Mouse (Mus musculus) intestine, embryonic 16.5 days (tissue): Measurements from ENCODE around the gene Psmd4. TPM values are rescaled to one million over a fixed set of nuclear protein-coding genes. Genes with fewer than 3 reads are reported as not detected.

Experiments
- ATAC-seq: fragments of 200-750 bp; cut with Nextera tagmentation; 2 replicates; pipeline ENCODE4 v1.8.0; 2017; ENCODE audit warnings: moderate TSS enrichment, moderate library complexity
- H3K27ac ChIP-seq: fragments of 300-500 bp; sonication (generic); 2 replicates; pipeline ENCODE4 v1.5.1; 2014; ENCODE audit warnings: mild to moderate bottlenecking, low read length
- H3K27me3 ChIP-seq: fragments of 300-500 bp; sonication (generic); replicated peaks from 2 replicates; pipeline ENCODE4 v1.6.1; 2014; ENCODE audit warnings: low read length, control low read depth, mixed read lengths; ENCODE audit not compliant: control insufficient read depth, insufficient read depth
- H3K36me3 ChIP-seq: fragments of 300-500 bp; sonication (generic); 2 replicates; pipeline ENCODE4 v1.6.1; 2014; ENCODE audit warnings: low read length, control low read depth; ENCODE audit not compliant: control insufficient read depth, insufficient read depth
- H3K4me1 ChIP-seq: fragments of 300-500 bp; sonication (generic); 2 replicates; pipeline ENCODE4 v1.6.1; 2014; ENCODE audit warnings: low read length, control low read depth, mixed read lengths; ENCODE audit not compliant: control insufficient read depth, insufficient read depth
- H3K4me2 ChIP-seq: fragments of 300-500 bp; sonication (generic); 2 replicates; pipeline ENCODE4 v1.6.1; 2014; ENCODE audit warnings: low read depth, low read length, control low read depth
- H3K4me3 ChIP-seq: fragments of 300-500 bp; sonication (generic); 2 replicates; pipeline ENCODE4 v1.5.1; 2014; ENCODE audit warnings: mild to moderate bottlenecking, low read length
- H3K9ac ChIP-seq: fragments of 300-500 bp; sonication (generic); 2 replicates; pipeline ENCODE4 v1.6.1; 2014; ENCODE audit warnings: low read depth, low read length
- H3K9me3 ChIP-seq: fragments of 300-500 bp; sonication (generic); 2 replicates; pipeline ENCODE4 v1.6.1; 2016; ENCODE audit warnings: low read length, control low read depth; ENCODE audit not compliant: control insufficient read depth
- WGBS: fragments of 180-500 bp; shearing (Covaris S2); extraction: QIAGEN DNeasy Blood & Tissue Kit; methylation state at CpG from one replicate; pipeline ENCODE4 v1.1.7; 2014; 5-methylcytosine and 5-hydroxymethylcytosine counted together
- microRNA-seq: library from miRNA; unstranded; fragments of <30 nt; microRNA quantifications from one replicate; pipeline ENCODE4, GENCODE M21; 2016
- polyA plus RNA-seq: library from polyadenylated mRNA; unstranded; fragments of >200 nt; fragmentation: Nextera tagmentation; extraction: Ambion mirVana; gene quantifications from 2 replicates; pipeline ENCODE4 v1.2.1, GENCODE M21; 2015

Psmd4 gene
- polyA plus RNA-seq, 1 experiment from 2014 or later = 226 TPM

GRCm38 (mm10) chr3:95002569-95002968 lies 39.8 kb downstream of the Psmd4 start:
- Histone ChIP-seq H3K36me3 (peaks cover 37% of the 10 kb centered on the region), H3K27me3 (no peaks in the 10 kb centered on the region), H3K4me1 (no peaks in the 10 kb centered on the region), H3K9me3 (no peaks in the 10 kb centered on the region), H3K9ac (no peak overlapping the region), H3K4me3 (no peak overlapping the region), H3K4me2 (no peak overlapping the region), H3K27ac (no peak overlapping the region)
- no peak for ATAC-seq
- WGBS = 88% methylated on average over 4 of the region's 4 CpGs

- Histone ChIP-seq H3K27ac (no peak overlapping the region), H3K9me3 (no peaks in the 10 kb centered on the region), H3K36me3 (peaks cover 33% of the 10 kb centered on the region), H3K4me3 (no peak overlapping the region), H3K27me3 (no peaks in the 10 kb centered on the region), H3K4me2 (no peak overlapping the region), H3K9ac (no peak overlapping the region), H3K4me1 (no peaks in the 10 kb centered on the region)
- ATAC-seq = peak; percentile 54
- WGBS = 29% methylated on average over 2 of the region's 2 CpGs
These were observed 45.5 kb downstream of the Psmd4 start for GRCm38 (mm10) chr3:94996946-94997345.

- 0 out of 2 replicates have a peak overlapping the region, but pooled peaks have one; percentile 20 for H3K4me2 ChIP-seq
These were observed 53.2 kb downstream of the Psmd4 start for GRCm38 (mm10) chr3:94989159-94989761.

GRCm38 (mm10) chr3:94987578-94987977 lies 54.8 kb downstream of the Psmd4 start:
- Histone ChIP-seq H3K9me3 (no peaks in the 10 kb centered on the region), H3K9ac (0 out of 2 replicates have a peak overlapping the region, but pooled peaks have one; percentile 7), H3K4me1 (peaks cover 31% of the 10 kb centered on the region), H3K27ac (peak overlapping the region; percentile 55), H3K36me3 (peaks cover 3% of the 10 kb centered on the region; the same call in 1 of the 2 replicates), H3K4me2 (no peak overlapping the region), H3K4me3 (no peak overlapping the region), H3K27me3 (no peaks in the 10 kb centered on the region)
- peak; percentile 88 for ATAC-seq

More at GRCm38 (mm10) chr3:94989159-94989761, 53.2 kb downstream of the Psmd4 start:
- Histone ChIP-seq H3K4me3 (no peak overlapping the region), H3K36me3 (peaks cover 8% of the 10 kb centered on the region; the same call in 1 of the 2 replicates), H3K9me3 (no peaks in the 10 kb centered on the region), H3K9ac (0 out of 2 replicates have a peak overlapping the region, but pooled peaks have one; percentile 4), H3K27ac (peak overlapping the region; percentile 52), H3K27me3 (no peaks in the 10 kb centered on the region), H3K4me1 (peaks cover 31% of the 10 kb centered on the region)
- whole genome bisulfite sequencing = 27% methylated on average over 9 of the region's 9 CpGs
- peak; percentile 53 for ATAC-seq

GRCm38 (mm10) chr3:94985513-94985912 lies 56.9 kb downstream of the Psmd4 start:
- Histone ChIP-seq H3K4me3 (no peak overlapping the region), H3K27ac (no peak overlapping the region), H3K9ac (no peak overlapping the region), H3K4me2 (no peak overlapping the region), H3K4me1 (peaks cover 31% of the 10 kb centered on the region), H3K9me3 (no peaks in the 10 kb centered on the region), H3K36me3 (peaks cover 3% of the 10 kb centered on the region; the same call in 1 of the 2 replicates), H3K27me3 (no peaks in the 10 kb centered on the region)
- no peak for ATAC-seq
- 98% methylated on average over 2 of the region's 2 CpGs for WGBS

GRCm38 (mm10) chr3:94984312-94984711 lies 58.1 kb downstream of the Psmd4 start:
- WGBS = 90% methylated on average over 11 of the region's 11 CpGs
- no peak overlapping the region for H3K4me3 ChIP-seq
- ATAC-seq = no peak
- no peak overlapping the region for H3K27ac ChIP-seq
- H3K9ac ChIP-seq = no peak overlapping the region
- H3K27me3 ChIP-seq = no peaks in the 10 kb centered on the region
- H3K4me2 ChIP-seq = no peak overlapping the region
- H3K4me1 ChIP-seq = peaks cover 29% of the 10 kb centered on the region
- no peaks in the 10 kb centered on the region for H3K9me3 ChIP-seq
- peaks cover 3% of the 10 kb centered on the region; the same call in 1 of the 2 replicates for H3K36me3 ChIP-seq

Small RNA genes within 50 kb of the gene (microRNA-seq; reads per million reads assigned to microRNA genes)
- 0.91 reads per million for gene Mir7013

Other genes starting within 250 kb of the Psmd4 start
- gene Pogz, start 205.0 kb downstream of the Psmd4 start, polyA plus RNA-seq = 9.2 and 9.9 TPM in 2 replicates
- 299 and 315 TPM in 2 replicates for gene Psmb4, start 155.7 kb downstream of the Psmd4 start, polyA plus RNA-seq
- 157 and 167 TPM in 2 replicates for gene Selenbp1, start 109.6 kb downstream of the Psmd4 start, polyA plus RNA-seq
- 4.3 and 5.1 TPM in 2 replicates for gene Rfx5, start 88.5 kb downstream of the Psmd4 start, polyA plus RNA-seq
- 21.7 and 22.9 TPM in 2 replicates for gene Pi4kb, start 67.9 kb downstream of the Psmd4 start, polyA plus RNA-seq
- 16.9 and 17.6 TPM in 2 replicates for gene Zfp687, start 27.2 kb downstream of the Psmd4 start, polyA plus RNA-seq
- gene Pip5k1a, start 64.3 kb upstream of the Psmd4 start, polyA plus RNA-seq = 14.5 and 15.5 TPM in 2 replicates
- gene Vps72, start 68.4 kb upstream of the Psmd4 start, polyA plus RNA-seq = 110 and 120 TPM in 2 replicates
- gene Tmod4, start 81.9 kb upstream of the Psmd4 start, polyA plus RNA-seq = 1.1 and 1.2 TPM in 2 replicates
- gene Scnm1, start 91.4 kb upstream of the Psmd4 start, polyA plus RNA-seq = 56.9 and 62.2 TPM in 2 replicates
- gene Lysmd1, start 91.5 kb upstream of the Psmd4 start, polyA plus RNA-seq = 9.8 and 11.0 TPM in 2 replicates
- 4.9 and 5.3 TPM in 2 replicates for gene Tnfaip8l2, start 99.7 kb upstream of the Psmd4 start, polyA plus RNA-seq
- 1.1 and 2.3 TPM in 2 replicates for gene Sema6c, start 117.8 kb upstream of the Psmd4 start, polyA plus RNA-seq
- gene Gabpb2, start 175.3 kb upstream of the Psmd4 start, polyA plus RNA-seq = 5.7 and 6.0 TPM in 2 replicates
- 67.8 and 73.8 TPM in 2 replicates for gene Cdc42se1, start 186.1 kb upstream of the Psmd4 start, polyA plus RNA-seq
- 15.0 and 15.5 TPM in 2 replicates for gene Mllt11, start 189.6 kb upstream of the Psmd4 start, polyA plus RNA-seq
- gene Gm128, start 199.0 kb upstream of the Psmd4 start, polyA plus RNA-seq = 0.17 and 0.29 TPM in 2 replicates
- 0.51 and 0.72 TPM in 2 replicates for gene Bnipl, start 208.6 kb upstream of the Psmd4 start, polyA plus RNA-seq
- 39.8 and 41.4 TPM in 2 replicates for gene Mindy1, start 238.7 kb upstream of the Psmd4 start, polyA plus RNA-seq
- 15.0 and 16.1 TPM in 2 replicates for gene Prune1, start 239.5 kb upstream of the Psmd4 start, polyA plus RNA-seq